Comparison of ENCODE assay signal across 10 mouse cellular contexts in genomic region chr5:15850126-15850801, GRCm38 (mm10).
DNase-seq lines count a peak whose midpoint lies in the region; ATAC-seq and TF ChIP-seq lines count a peak whose summit lies in the region.
"Had no signal": no experiment of that assay in that cellular context is flagged by ENCODE, and none has a peak within 500 bp of the region (broad histone marks: within the 10 kb centered on the region; RNA-seq: fewer than 3 reads in every experiment).

No protein-coding gene starts in this region.

- peak; percentile 20 for DNase-seq in embryo, embryonic 10 days (ENCODE audit: low spot score)
- DNase-seq in embryo, embryonic 9.5 days (ENCODE audit: extremely low spot score) = no peak
- peak; percentile 15 for DNase-seq in embryonic facial prominence, embryonic 11.5 days (ENCODE audit: low spot score)
- DNase-seq in thymus, adult 18-20 months = no peak
- DNase-seq in thymus, postnatal 4 days = no peak
- DNase-seq in thymus, postnatal 25 days = no peak
- DNase-seq: kidney, adult 8-10 months had no signal

- H3K4me3 ChIP-seq in embryonic facial prominence, embryonic 11.5 days (ENCODE audit: low read depth, low read length) = no peak overlapping the region
- H3K4me3 ChIP-seq in hindbrain, embryonic 15.5 days = no peak overlapping the region
- H3K4me3 ChIP-seq in myocyte = no peak overlapping the region
- H3K4me3 ChIP-seq: liver, embryonic 12.5 days had no signal

- H3K79me2 ChIP-seq in myocyte (ENCODE audit: control insufficient read depth, insufficient read depth) = no peaks in the 10 kb centered on the region

- no peak overlapping the region for H3K27ac ChIP-seq in embryonic facial prominence, embryonic 11.5 days (replicated peaks; ENCODE audit: low read depth, low read length)
- H3K27ac ChIP-seq in hindbrain, embryonic 15.5 days (replicated peaks) = peak overlapping the region; percentile 39
- H3K27ac ChIP-seq: liver, embryonic 12.5 days had no signal

- H3K9me3 ChIP-seq in embryonic facial prominence, embryonic 11.5 days (replicated peaks; ENCODE audit: control insufficient read depth, low read length) = no peaks in the 10 kb centered on the region
- H3K9me3 ChIP-seq in hindbrain, embryonic 15.5 days = no peaks in the 10 kb centered on the region
- H3K9me3 ChIP-seq: liver, embryonic 12.5 days had no signal

- 52% methylated on average over 7 of the region's 7 CpGs for WGBS in embryonic facial prominence, embryonic 11.5 days
- WGBS in hindbrain, embryonic 15.5 days = 22% methylated on average over 7 of the region's 7 CpGs

- H3ac ChIP-seq in myocyte (ENCODE audit: control insufficient read depth, insufficient read length) = no peak overlapping the region

- no peak for TF ChIP-seq POLR2A in myocyte (IDR thresholded peaks at IDR 0.05; ENCODE audit: insufficient read length, low read depth)

- H3K4me1 ChIP-seq in embryonic facial prominence, embryonic 11.5 days (ENCODE audit: control insufficient read depth, insufficient read depth, low read length) = no peaks in the 10 kb centered on the region
- 0 out of 2 replicates have a peak, but pooled peaks cover 6% of the 10 kb centered on the region for H3K4me1 ChIP-seq in hindbrain, embryonic 15.5 days (replicated peaks)
- H3K4me1 ChIP-seq: liver, embryonic 12.5 days had no signal

- no peaks in the 10 kb centered on the region for H3K27me3 ChIP-seq in embryonic facial prominence, embryonic 11.5 days (ENCODE audit: control insufficient read depth, insufficient read depth, low read length)
- no peaks in the 10 kb centered on the region for H3K27me3 ChIP-seq in hindbrain, embryonic 15.5 days
- H3K27me3 ChIP-seq in myocyte (ENCODE audit: control insufficient read depth, insufficient read depth, insufficient read length) = no peaks in the 10 kb centered on the region
- H3K27me3 ChIP-seq: liver, embryonic 12.5 days had no signal

- H3K36me3 ChIP-seq in embryonic facial prominence, embryonic 11.5 days (replicated peaks; ENCODE audit: control insufficient read depth, insufficient read depth, low read depth, low read length) = no peaks in the 10 kb centered on the region
- H3K36me3 ChIP-seq in hindbrain, embryonic 15.5 days = no peaks in the 10 kb centered on the region
- H3K36me3 ChIP-seq in myocyte (ENCODE audit: control insufficient read depth, insufficient read depth) = no peaks in the 10 kb centered on the region
- H3K36me3 ChIP-seq: liver, embryonic 12.5 days had no signal

- no peak overlapping the region for H3K4me2 ChIP-seq in embryonic facial prominence, embryonic 11.5 days (ENCODE audit: low read depth, low read length)
- H3K4me2 ChIP-seq in hindbrain, embryonic 15.5 days = peak overlapping the region; percentile 42
- H3K4me2 ChIP-seq in myocyte (ENCODE audit: low read depth) = no peak overlapping the region
- H3K4me2 ChIP-seq: liver, embryonic 12.5 days had no signal

- no peak overlapping the region for H3K9ac ChIP-seq in embryonic facial prominence, embryonic 11.5 days (replicated peaks; ENCODE audit: low read length)
- H3K9ac ChIP-seq in hindbrain, embryonic 15.5 days = no peak overlapping the region
- H3K9ac ChIP-seq: liver, embryonic 12.5 days had no signal

- ATAC-seq in embryonic facial prominence, embryonic 11.5 days (replicated peaks; ENCODE audit: insufficient number of reproducible peaks, low FRiP score, low TSS enrichment, low read depth) = peak; percentile 79; the same call in 1 of the 2 replicates
- ATAC-seq in hindbrain, embryonic 15.5 days (ENCODE audit: low FRiP score, low read depth) = peak; percentile 97
- ATAC-seq: liver, embryonic 12.5 days had no signal

TF ChIP-seq in myocyte, 11 proteins besides CTCF, POLR2A, EP300 and RAD21:
- TF ChIP-seq MYOD1 (IDR thresholded peaks at IDR 0.05; ENCODE audit: control insufficient read depth in 1 of 3, insufficient read length in 2 of 3, low read depth in 2 of 3) (peak in 2 of 3 experiments; percentile 54 to 82), CEBPB (IDR thresholded peaks at IDR 0.05; ENCODE audit: insufficient read depth, poor library complexity, severe bottlenecking) (no peak), USF1 (IDR thresholded peaks at IDR 0.05; ENCODE audit: low read depth) (no peak), POLR2AphosphoS2 (IDR thresholded peaks at IDR 0.05; ENCODE audit: insufficient read length, low read depth) (no peak), REST (IDR thresholded peaks at IDR 0.05; ENCODE audit: insufficient read depth, insufficient read length) (no peak), MAX (IDR thresholded peaks at IDR 0.05; ENCODE audit: low read depth) (no peak), TCF12 (IDR thresholded peaks at IDR 0.05; ENCODE audit: insufficient read depth, poor library complexity, severe bottlenecking) (no peak), SRF (IDR thresholded peaks at IDR 0.05; ENCODE audit: control insufficient read depth, insufficient read length, low read depth) (no peak), TCF3 (IDR thresholded peaks at IDR 0.05; ENCODE audit: insufficient read length, low read depth) (no peak), MYOG (IDR thresholded peaks at IDR 0.05; ENCODE audit: control insufficient read depth in 1 of 3, insufficient read depth in 1 of 3, insufficient read length in 2 of 3, low read depth in 2 of 3) (peak in 2 of 3 experiments; percentile 40 to 52), E2F4 (IDR thresholded peaks at IDR 0.05; ENCODE audit: insufficient read depth) (no peak)

Comparison
In these comparisons a context has a peak if more than half of its experiments do, and no peak if none do; other contexts are left out.
1. DNase-seq: peak in embryo, embryonic 10 days (single experiment) and embryonic facial prominence, embryonic 11.5 days (single experiment); none in embryo, embryonic 9.5 days (single experiment), thymus, adult 18-20 months (0 of 2), thymus, postnatal 4 days (single experiment) and thymus, postnatal 25 days (single experiment).